Mouse (Mus musculus) liver, embryonic 15.5 days (tissue): ENCODE results near the gene Ap1b1. TPM values are rescaled to one million over a fixed set of nuclear protein-coding genes. Genes with fewer than 3 reads are reported as not detected.

ENCODE experiments used
- ATAC-seq: fragments of 200-750 bp; cut with Nextera tagmentation; 2 replicates; pipeline ENCODE4 v1.8.0; 2017; ENCODE audit warnings: moderate number of reproducible peaks, mild to moderate bottlenecking, moderate library complexity; ENCODE audit not compliant: insufficient read depth
- H3K27ac ChIP-seq: fragments of 300-500 bp; sonication (generic); replicated peaks from 2 replicates; pipeline ENCODE4 v1.5.1; 2015; ENCODE audit warnings: mild to moderate bottlenecking, inconsistent platforms
- H3K27me3 ChIP-seq: fragments of 300-500 bp; sonication (generic); 2 replicates; pipeline ENCODE4 v1.6.1; 2015; ENCODE audit warnings: mild to moderate bottlenecking, inconsistent platforms
- H3K36me3 ChIP-seq: fragments of 300-500 bp; sonication (generic); replicated peaks from 2 replicates; pipeline ENCODE4 v1.6.1; 2015; ENCODE audit warnings: moderate library complexity, mild to moderate bottlenecking, inconsistent platforms
- H3K4me1 ChIP-seq: fragments of 300-500 bp; sonication (generic); replicated peaks from 2 replicates; pipeline ENCODE4 v1.6.1; 2015; ENCODE audit warnings: inconsistent platforms
- H3K4me2 ChIP-seq: fragments of 300-500 bp; sonication (generic); 2 replicates; pipeline ENCODE4 v1.6.1; 2015; ENCODE audit warnings: moderate library complexity, mild to moderate bottlenecking, inconsistent platforms
- H3K4me3 ChIP-seq: fragments of 300-500 bp; sonication (generic); replicated peaks from 2 replicates; pipeline ENCODE4 v1.5.1; 2015; ENCODE audit warnings: mild to moderate bottlenecking, inconsistent platforms
- H3K9ac ChIP-seq: fragments of 300-500 bp; sonication (generic); 2 replicates; pipeline ENCODE4 v1.6.1; 2015; ENCODE audit warnings: moderate library complexity, mild to moderate bottlenecking, inconsistent platforms
- H3K9me3 ChIP-seq: fragments of 300-500 bp; sonication (generic); replicated peaks from 2 replicates; pipeline ENCODE4 v1.6.1; 2016; ENCODE audit warnings: inconsistent platforms
- WGBS: fragments of 180-500 bp; shearing (Covaris S2); methylation state at CpG from one replicate; pipeline ENCODE4 v1.1.7; 2015; ENCODE audit warnings: mixed read lengths; ENCODE audit not compliant: insufficient replicate concordance; 5-methylcytosine and 5-hydroxymethylcytosine counted together
- polyA plus RNA-seq: library from polyadenylated mRNA; unstranded; fragments of >200 nt; fragmentation: Nextera tagmentation; extraction: Ambion mirVana; gene quantifications from 2 replicates; pipeline ENCODE4 v1.2.1, GENCODE M21; 2015

Gene Ap1b1
- polyA plus RNA-seq, 1 experiment from 2014 or later, result 76.7 TPM

- Histone ChIP-seq H3K36me3 (peaks cover 34% of the 10 kb centered on the region), H3K9ac (peak overlapping the region; percentile 78), H3K27ac (peak overlapping the region; percentile 86), H3K4me2 (peak overlapping the region; percentile 85), H3K4me1 (peaks cover 78% of the 10 kb centered on the region), H3K9me3 (no peaks in the 10 kb centered on the region), H3K27me3 (no peaks in the 10 kb centered on the region), H3K4me3 (peak overlapping the region; percentile 75)
- WGBS, result 32% methylated on average over 11 of the region's 11 CpGs
- no peak; the same call in 1 of the 2 replicates for ATAC-seq
Observed at GRCm38 (mm10) chr11:4987487-4987852, 846 bp downstream of the Ap1b1 start.

DNA sequence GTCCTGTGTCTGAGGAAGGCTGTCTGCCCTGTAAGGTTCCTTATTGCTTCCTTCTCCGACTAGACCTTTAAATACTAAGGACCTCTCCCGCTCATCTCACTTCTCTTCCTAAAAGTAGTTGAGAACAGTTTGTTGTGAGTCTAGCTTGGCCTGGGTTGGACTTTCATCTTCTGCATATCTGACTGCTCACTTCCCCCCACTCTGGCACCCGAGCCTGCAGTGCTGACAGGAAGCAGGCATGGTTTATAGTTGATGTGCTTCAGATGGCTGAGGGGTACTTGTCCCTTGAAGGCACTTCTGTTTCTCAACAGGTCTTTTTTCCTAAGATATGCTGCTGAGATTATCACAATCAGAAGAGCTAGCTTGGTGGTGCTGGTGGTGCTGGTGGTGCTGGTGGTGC, 2.6 kb downstream of the Ap1b1 start:
- Histone ChIP-seq H3K27me3 (no peaks in the 10 kb centered on the region), H3K27ac (peak overlapping the region; percentile 86; the same call in 1 of the 2 replicates), H3K36me3 (peaks cover 40% of the 10 kb centered on the region), H3K9ac (no peak overlapping the region), H3K9me3 (no peaks in the 10 kb centered on the region), H3K4me3 (no peak overlapping the region), H3K4me2 (peak overlapping the region; percentile 85), H3K4me1 (peaks cover 68% of the 10 kb centered on the region)
- WGBS, result 25% methylated on average over 3 of the region's 3 CpGs
- no peak for ATAC-seq

GRCm38 (mm10) chr11:4992471-4992870, 5.8 kb downstream of the Ap1b1 start:
- WGBS, result 78% methylated on average over 2 of the region's 2 CpGs
- H3K4me1 ChIP-seq, result peaks cover 44% of the 10 kb centered on the region
- peaks cover 61% of the 10 kb centered on the region for H3K36me3 ChIP-seq
- no peak for ATAC-seq
- H3K9me3 ChIP-seq, result no peaks in the 10 kb centered on the region
- H3K27me3 ChIP-seq, result no peaks in the 10 kb centered on the region
- no peak overlapping the region for H3K9ac ChIP-seq
- no peak overlapping the region for H3K27ac ChIP-seq
- no peak overlapping the region for H3K4me3 ChIP-seq
- H3K4me2 ChIP-seq, result no peak overlapping the region

DNA sequence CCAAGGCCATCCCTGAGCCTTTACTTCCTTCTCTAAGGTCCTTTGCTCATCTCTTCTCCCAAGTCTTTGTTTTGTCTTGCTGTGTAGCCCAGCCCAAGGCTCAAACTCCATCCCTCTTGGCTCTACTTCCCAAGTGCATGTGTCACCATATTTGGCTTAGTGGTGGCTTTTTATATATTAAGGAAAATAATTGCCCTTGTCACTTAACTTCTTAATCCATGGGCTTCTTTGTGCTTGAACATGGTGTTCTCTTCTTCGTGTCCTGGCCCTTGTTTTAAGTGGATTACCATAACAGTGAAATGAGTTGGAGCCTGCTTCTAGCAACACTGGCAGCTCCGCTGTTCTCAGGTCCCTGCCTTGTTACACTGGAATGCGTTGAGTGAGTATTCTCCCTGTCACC, 9.1 kb downstream of the Ap1b1 start:
- WGBS, result 86% methylated on average over 3 of the region's 3 CpGs
- peaks cover 72% of the 10 kb centered on the region for H3K36me3 ChIP-seq
- H3K9me3 ChIP-seq, result no peaks in the 10 kb centered on the region
- no peak overlapping the region for H3K4me2 ChIP-seq
- no peak for ATAC-seq
- H3K27me3 ChIP-seq, result no peaks in the 10 kb centered on the region
- no peak overlapping the region for H3K27ac ChIP-seq
- no peak overlapping the region for H3K9ac ChIP-seq
- H3K4me1 ChIP-seq, result peaks cover 30% of the 10 kb centered on the region
- H3K4me3 ChIP-seq, result no peak overlapping the region

- no peak overlapping the region for H3K27ac ChIP-seq
- H3K9ac ChIP-seq, result no peak overlapping the region
- no peaks in the 10 kb centered on the region for H3K27me3 ChIP-seq
- H3K4me3 ChIP-seq, result no peak overlapping the region
- no peaks in the 10 kb centered on the region for H3K9me3 ChIP-seq
- 79% methylated on average over 5 of the region's 5 CpGs for WGBS
- H3K36me3 ChIP-seq, result peaks cover 72% of the 10 kb centered on the region
- no peak overlapping the region for H3K4me2 ChIP-seq
- peaks cover 26% of the 10 kb centered on the region for H3K4me1 ChIP-seq
- ATAC-seq, result no peak
Observed at GRCm38 (mm10) chr11:4996621-4997199, 10.1 kb downstream of the Ap1b1 start.

DNA sequence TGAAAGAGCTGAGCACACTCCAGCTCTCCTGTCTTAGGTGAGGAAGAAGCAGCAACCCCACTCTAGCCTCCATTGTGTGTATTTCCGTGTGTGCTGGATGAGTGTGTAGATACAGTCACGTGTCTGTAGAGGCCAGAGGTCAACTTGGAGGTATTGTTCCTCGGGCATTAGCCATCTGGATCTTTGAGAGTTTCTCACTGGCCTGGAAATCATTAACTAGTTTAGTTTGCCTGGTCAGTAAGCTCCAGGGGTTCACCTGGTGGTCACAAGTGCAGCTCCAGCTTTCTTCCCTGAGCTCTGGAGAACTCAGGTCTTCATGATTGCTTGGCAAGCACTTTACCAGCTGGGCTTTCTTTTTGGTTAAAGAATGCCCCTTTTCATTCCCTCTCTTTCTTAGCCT, 11.7 kb downstream of the Ap1b1 start:
- Histone ChIP-seq H3K4me1 (peaks cover 39% of the 10 kb centered on the region), H3K4me2 (peak overlapping the region; percentile 16; the same call in 1 of the 2 replicates), H3K27me3 (no peaks in the 10 kb centered on the region), H3K4me3 (no peak overlapping the region), H3K36me3 (peaks cover 68% of the 10 kb centered on the region), H3K9ac (no peak overlapping the region), H3K27ac (peak overlapping the region; percentile 60; the same call in 1 of the 2 replicates), H3K9me3 (no peaks in the 10 kb centered on the region)
- 68% methylated on average over 3 of the region's 3 CpGs for WGBS
- peak; percentile 56 for ATAC-seq

GRCm38 (mm10) chr11:4998762-4999161, 12.1 kb downstream of the Ap1b1 start:
- no peak overlapping the region for H3K9ac ChIP-seq
- no peaks in the 10 kb centered on the region for H3K9me3 ChIP-seq
- H3K4me1 ChIP-seq, result peaks cover 43% of the 10 kb centered on the region
- H3K4me2 ChIP-seq, result peak overlapping the region; percentile 16; the same call in 1 of the 2 replicates
- no peaks in the 10 kb centered on the region for H3K27me3 ChIP-seq
- peaks cover 67% of the 10 kb centered on the region for H3K36me3 ChIP-seq
- 0 out of 2 replicates have a peak overlapping the region, but pooled peaks have one; percentile 26 for H3K27ac ChIP-seq
- ATAC-seq, result no peak
- H3K4me3 ChIP-seq, result no peak overlapping the region
- WGBS, result 69% methylated on average over 1 of the region's 1 CpGs

GRCm38 (mm10) chr11:5000241-5000640, 13.6 kb downstream of the Ap1b1 start:
- no peak for ATAC-seq
- Histone ChIP-seq H3K36me3 (peaks cover 60% of the 10 kb centered on the region), H3K4me2 (no peak overlapping the region), H3K4me3 (no peak overlapping the region), H3K9ac (no peak overlapping the region), H3K27me3 (no peaks in the 10 kb centered on the region), H3K4me1 (peaks cover 52% of the 10 kb centered on the region), H3K27ac (no peak overlapping the region), H3K9me3 (no peaks in the 10 kb centered on the region)
- WGBS, result 74% methylated on average over 1 of the region's 1 CpGs

DNA sequence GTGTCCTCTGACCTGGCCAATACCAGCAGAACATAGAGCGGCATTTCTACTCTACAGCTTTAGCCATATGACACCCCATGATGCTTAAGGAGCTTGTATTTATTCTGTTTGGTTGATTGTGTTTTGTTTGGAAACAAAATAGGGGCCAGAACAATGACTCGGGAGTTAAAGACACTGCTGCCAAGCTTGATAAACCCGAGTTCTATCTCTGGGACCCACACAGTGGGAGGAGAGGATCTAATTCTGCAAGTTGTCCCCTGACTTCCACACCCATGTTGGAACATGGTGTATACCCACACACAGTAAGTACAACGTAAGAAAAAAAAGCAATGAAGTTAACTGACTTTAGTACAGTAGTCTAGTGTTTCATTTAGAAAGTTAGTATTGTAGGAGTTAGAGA, 16.2 kb downstream of the Ap1b1 start:
- no peaks in the 10 kb centered on the region for H3K9me3 ChIP-seq
- H3K4me2 ChIP-seq, result peak overlapping the region; percentile 37
- WGBS, result 26% methylated on average over 4 of the region's 4 CpGs
- peak; percentile 86 for ATAC-seq
- 0 out of 2 replicates have a peak overlapping the region, but pooled peaks have one; percentile 6 for H3K9ac ChIP-seq
- H3K4me3 ChIP-seq, result no peak overlapping the region
- H3K36me3 ChIP-seq, result peaks cover 45% of the 10 kb centered on the region
- no peaks in the 10 kb centered on the region for H3K27me3 ChIP-seq
- peaks cover 75% of the 10 kb centered on the region for H3K4me1 ChIP-seq
- peak overlapping the region; percentile 79 for H3K27ac ChIP-seq

- no peak for ATAC-seq
- 0 out of 2 replicates have a peak overlapping the region, but pooled peaks have one; percentile 10 for H3K9ac ChIP-seq
- no peaks in the 10 kb centered on the region for H3K27me3 ChIP-seq
- no peaks in the 10 kb centered on the region for H3K9me3 ChIP-seq
- 0 out of 2 replicates have a peak overlapping the region, but pooled peaks have one; percentile 5 for H3K4me2 ChIP-seq
- peaks cover 88% of the 10 kb centered on the region for H3K4me1 ChIP-seq
- 81% methylated on average over 2 of the region's 2 CpGs for WGBS
- H3K27ac ChIP-seq, result peak overlapping the region; percentile 80
- no peak overlapping the region for H3K4me3 ChIP-seq
- peaks cover 23% of the 10 kb centered on the region for H3K36me3 ChIP-seq
Observed at GRCm38 (mm10) chr11:5005528-5005927, 18.9 kb downstream of the Ap1b1 start.

- Histone ChIP-seq H3K4me3 (no peak overlapping the region), H3K4me2 (no peak overlapping the region), H3K27ac (peak overlapping the region; percentile 94), H3K27me3 (no peaks in the 10 kb centered on the region), H3K9me3 (no peaks in the 10 kb centered on the region), H3K9ac (no peak overlapping the region), H3K4me1 (peaks cover 90% of the 10 kb centered on the region), H3K36me3 (peaks cover 24% of the 10 kb centered on the region)
- ATAC-seq, result no peak
- 88% methylated on average over 1 of the region's 1 CpGs for WGBS
Observed at GRCm38 (mm10) chr11:5007186-5007585, 20.6 kb downstream of the Ap1b1 start.

DNA sequence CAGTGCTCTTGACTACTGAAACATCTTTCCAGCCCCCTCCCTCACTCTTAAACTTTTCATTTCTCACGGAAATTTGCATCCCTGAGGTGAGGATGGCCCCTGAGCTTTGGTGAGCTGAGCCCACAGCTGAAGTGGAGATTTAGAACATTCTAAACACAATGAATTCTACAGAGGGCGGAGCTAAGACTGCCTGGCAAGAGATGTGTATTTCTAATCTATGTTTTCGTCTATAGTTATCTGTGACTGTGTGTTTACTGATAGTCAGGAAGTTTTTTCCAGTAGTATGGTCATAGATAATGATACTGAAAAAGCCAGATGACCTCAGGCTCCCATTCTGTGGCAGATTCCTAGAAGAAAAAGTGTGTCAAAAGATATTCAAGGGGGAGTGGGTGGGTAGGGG, 22.2 kb downstream of the Ap1b1 start:
- Histone ChIP-seq H3K36me3 (peaks cover 31% of the 10 kb centered on the region), H3K9ac (peak overlapping the region; percentile 5; the same call in 1 of the 2 replicates), H3K9me3 (no peaks in the 10 kb centered on the region), H3K4me2 (peak overlapping the region; percentile 65), H3K4me3 (peak overlapping the region; percentile 52), H3K4me1 (peaks cover 83% of the 10 kb centered on the region), H3K27ac (peak overlapping the region; percentile 94), H3K27me3 (no peaks in the 10 kb centered on the region)
- ATAC-seq, result peak; percentile 76
- WGBS, result 25% methylated on average over 3 of the region's 3 CpGs
